Mouse (Mus musculus): ENCODE results near the gene Tbx20.

Tbx20 gene

DNA sequence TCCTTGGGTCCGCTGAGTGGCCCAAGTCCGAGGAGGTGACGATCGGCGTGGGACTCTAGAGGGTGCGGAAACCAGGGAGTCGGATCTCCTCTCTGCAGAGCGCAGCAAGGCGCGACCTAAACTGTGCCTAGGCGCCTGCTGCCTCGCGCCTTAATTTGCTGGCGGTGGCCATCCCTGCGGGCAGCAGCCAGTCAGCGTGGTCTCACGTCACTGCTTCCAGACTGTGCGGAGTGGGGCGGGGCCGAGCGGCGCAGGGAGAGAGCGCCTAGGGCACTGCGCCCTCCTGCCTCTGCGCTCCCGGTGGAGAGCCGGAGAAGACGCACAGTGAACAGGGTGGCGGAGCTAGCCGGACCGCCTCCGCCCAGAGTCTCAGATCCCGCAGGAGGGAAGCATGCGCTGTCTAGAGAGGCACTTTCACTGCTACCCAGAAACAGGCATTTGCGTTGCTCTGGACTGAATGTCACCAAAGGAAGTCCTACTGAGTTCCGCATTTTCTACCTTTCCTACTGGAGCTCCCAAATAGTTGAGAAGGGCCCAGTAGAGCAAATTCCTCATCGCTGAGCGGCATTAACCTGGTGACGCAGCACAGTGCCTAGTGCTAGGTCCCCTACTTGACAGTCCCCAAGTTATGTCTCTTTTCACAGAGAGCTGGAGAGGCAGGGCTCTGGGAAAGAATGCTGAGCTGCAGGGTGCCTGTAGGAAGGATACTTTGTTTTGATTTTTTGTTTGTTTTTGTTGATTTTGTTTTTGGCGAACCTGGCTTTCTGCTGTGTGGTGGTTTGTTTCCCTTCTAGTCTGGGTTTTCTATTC is at the start of gene Tbx20:
TSS of gene Tbx20 (minus strand) at position 144 of the 810 bp plus-strand sequence.
- no peak for DNase-seq

DNA sequence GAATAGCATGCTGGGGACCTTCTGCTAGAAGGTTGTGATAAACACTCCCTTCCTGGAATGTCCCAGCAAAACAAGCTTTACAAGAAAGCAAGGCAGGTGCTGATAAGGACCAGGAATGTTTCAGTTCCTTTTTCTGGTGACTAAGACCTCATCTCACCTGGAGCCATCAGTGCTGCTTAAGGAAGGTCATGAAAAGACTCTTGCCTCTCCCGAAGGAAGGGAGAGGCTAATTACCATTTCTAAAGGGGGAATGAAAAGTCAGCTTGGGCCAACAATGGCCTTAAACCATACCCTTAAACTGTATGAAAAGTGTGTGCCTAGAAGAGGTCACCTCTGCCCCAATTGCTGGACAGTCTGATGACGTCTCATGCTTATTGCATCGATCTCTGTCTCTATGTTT is 44.4 kb upstream of the Tbx20 start:
- DNase-seq, result no peak

GRCm38 (mm10) chr9:24812461-24812860 is 38.4 kb upstream of the Tbx20 start:
- DNase-seq, result no peak

GRCm38 (mm10) chr9:24792110-24792509 is 18.0 kb upstream of the Tbx20 start:
- no peak for DNase-seq

DNA sequence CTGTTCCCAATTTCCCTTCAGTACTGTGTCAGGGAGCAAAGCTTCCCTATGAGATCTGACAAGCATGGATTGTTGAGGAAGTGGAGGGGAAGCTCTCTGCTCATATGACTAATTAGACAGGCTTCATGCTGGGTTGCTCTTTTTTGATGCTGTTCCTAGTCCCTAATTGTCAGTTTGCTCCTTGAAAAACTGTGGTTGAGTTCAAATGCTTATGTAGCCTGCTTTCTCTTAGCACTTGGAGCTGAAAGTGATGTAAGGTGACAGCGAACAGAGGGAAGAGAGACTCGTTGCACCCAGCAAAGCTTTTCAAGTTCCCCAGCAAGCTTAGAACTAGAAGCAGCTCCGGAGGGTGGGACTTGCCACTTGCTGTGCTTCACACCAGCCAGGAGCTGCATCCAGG is 15.3 kb upstream of the Tbx20 start:
- no peak for DNase-seq

- DNase-seq, result no peak
These were observed 8.2 kb upstream of the Tbx20 start for GRCm38 (mm10) chr9:24782338-24782737.

DNA sequence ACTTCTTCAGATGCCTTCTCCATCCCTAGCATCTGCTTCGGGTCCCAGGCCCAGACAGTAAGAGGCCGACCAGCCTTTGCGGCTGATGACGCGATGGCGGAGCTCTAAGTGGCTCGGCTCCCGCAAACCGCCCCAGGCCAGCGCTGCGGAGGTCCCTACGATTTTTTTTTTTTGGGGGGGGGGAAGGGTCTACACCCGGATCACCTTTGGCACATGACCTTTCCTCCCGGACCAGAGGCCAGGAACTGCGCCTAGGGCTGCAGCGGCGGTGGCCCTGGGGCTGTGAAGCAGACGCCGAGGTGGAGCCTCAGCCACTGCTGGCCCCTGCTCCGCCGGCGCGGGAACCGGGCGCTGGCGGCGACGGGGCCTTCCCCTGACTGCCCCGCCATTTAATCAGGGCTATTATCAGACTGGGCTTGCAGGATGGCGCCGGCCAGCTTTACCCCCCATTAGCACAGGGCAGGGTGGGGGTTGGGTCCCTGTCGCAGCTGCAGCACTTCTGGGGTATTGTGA is 6.9 kb upstream of the Tbx20 start:
- DNase-seq, result no peak

DNA sequence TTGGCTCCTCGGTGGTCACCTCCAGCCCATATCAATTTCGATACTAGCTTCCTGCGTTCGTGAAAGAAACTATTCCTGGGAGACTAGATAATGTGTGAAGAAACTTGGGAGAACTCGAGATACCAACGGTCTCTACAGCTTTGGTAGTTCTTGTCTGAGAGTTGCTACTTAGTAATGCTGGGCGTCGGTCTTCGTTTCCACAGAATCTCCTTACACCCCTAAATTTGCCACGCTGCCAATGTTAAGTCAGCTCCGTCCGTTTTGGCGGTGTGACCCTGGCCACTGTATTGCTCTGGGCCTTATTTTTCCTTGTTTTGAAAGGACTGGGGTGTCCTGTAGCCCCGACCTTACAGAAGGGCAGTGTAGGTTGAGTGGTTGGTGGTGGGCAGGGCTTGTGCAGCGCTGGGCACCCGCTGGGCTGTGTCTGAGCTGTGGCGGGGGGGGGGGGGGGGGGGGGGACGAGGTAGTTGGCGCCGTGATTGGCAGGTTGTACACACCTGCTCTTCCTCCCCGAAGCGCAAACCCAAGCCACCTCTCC is 6.4 kb upstream of the Tbx20 start:
- no peak for DNase-seq

GRCm38 (mm10) chr9:24779975-24780374 is 5.9 kb upstream of the Tbx20 start:
- no peak for DNase-seq

GRCm38 (mm10) chr9:24778571-24778970 is 4.5 kb upstream of the Tbx20 start:
- no peak for DNase-seq

GRCm38 (mm10) chr9:24777961-24778360 is 3.9 kb upstream of the Tbx20 start:
- no peak for DNase-seq

DNA sequence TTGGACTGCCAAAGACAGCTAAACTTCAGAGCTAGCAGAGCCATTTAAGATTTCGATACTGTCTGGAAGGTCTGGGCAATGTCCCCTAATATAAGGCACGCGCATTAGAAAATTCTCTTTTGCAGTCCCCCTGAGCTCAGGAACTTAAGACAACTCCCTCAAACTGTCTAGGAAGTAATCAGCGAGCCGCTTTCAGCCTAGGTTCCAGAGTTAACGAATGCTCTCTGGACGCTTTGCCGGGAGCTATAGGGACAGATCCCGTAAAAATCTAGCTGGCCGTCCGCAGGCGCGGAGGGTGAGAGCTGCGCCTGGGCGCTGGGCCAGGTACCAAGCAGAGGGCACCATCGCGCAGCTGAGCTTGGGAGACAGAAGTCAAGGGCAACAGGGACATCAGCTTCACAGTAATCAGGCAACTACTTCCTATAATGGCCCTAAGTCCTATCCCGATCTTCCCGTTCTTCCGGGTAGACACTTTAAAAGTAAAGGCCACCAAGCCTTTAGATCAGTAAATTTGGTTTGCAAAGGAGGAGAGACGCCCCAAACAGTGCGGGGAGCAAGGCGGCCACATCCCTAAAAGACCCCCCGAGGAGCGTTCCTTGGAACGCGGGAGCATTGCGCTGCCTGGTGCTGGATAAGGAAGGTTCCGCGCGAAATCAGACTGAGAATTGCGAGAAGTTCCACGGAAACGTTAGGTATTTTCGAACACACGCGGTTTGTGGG is 3.2 kb upstream of the Tbx20 start:
- DNase-seq, result no peak

DNA sequence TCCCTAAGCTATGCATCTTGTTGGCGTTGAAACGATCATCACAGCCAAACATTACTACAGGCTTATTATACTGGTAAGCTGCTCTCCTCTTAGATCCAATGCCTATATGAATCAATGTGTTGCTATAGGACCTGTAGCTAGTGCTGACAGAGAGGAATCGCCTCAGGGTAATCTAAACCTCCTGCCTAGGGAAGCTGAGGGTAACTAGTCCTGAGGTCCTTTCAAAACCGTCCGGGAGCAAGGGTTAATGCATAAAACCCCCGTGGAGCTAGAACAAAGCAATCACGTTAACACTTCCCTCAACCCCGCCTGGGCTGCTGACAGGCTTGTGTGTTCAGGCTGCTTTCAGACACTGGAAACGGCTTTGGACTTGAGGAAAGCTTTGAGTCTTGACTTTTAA is 2.4 kb upstream of the Tbx20 start:
- DNase-seq, result no peak

- no peak for DNase-seq
These were observed 1.5 kb upstream of the Tbx20 start for GRCm38 (mm10) chr9:24775567-24775966.

DNA sequence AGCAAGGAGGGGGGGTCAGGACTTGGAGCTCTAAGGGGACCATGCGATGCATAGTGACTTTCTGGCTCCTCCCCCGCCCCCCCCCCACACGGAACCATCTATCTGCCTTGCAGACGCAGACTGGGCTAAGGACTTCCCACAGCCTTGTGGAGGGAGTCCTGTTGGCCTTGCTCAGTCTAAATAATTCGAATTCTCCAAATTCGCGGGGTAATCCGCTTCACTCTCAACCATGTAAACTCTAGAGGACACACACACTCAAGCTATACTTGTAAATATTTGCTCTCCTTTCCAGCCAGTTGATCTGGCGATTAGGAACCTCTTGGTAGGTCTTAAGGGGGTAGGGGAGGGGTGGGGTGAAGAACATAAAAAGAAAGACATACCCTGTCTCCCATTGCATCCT is 898 bp upstream of the Tbx20 start:
- DNase-seq, result no peak

GRCm38 (mm10) chr9:24773669-24774068 is 434 bp downstream of the Tbx20 start:
- no peak for DNase-seq

GRCm38 (mm10) chr9:24773171-24773570 is 932 bp downstream of the Tbx20 start:
- DNase-seq, result no peak

- DNase-seq, result no peak
These were observed 1.5 kb downstream of the Tbx20 start for GRCm38 (mm10) chr9:24772431-24773120.

GRCm38 (mm10) chr9:24771713-24772112 is 2.4 kb downstream of the Tbx20 start:
- DNase-seq, result no peak

DNA sequence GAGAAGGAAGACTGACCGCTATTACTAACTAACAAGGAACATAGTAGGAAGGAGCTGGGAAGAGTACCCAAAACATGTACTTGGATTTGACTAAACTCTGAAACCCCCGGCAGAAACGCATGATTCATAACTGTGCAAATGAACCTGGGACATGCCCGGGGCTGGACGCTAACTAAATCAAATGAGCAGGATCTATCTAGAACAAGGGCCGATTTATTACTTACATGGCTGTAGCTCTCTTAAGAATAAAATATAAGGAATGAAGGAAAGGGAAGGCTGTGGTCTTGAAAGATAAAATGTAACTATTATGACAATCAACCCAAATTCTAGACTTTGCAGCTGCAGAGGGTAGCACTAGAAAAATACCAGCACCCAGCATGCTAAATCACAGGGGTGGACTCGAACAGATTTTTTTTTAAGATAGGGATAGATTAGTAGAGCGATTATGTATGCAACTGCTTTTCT is 3.1 kb downstream of the Tbx20 start:
- no peak for DNase-seq

- DNase-seq, result no peak
These were observed 3.8 kb downstream of the Tbx20 start for GRCm38 (mm10) chr9:24770149-24770940.

DNA sequence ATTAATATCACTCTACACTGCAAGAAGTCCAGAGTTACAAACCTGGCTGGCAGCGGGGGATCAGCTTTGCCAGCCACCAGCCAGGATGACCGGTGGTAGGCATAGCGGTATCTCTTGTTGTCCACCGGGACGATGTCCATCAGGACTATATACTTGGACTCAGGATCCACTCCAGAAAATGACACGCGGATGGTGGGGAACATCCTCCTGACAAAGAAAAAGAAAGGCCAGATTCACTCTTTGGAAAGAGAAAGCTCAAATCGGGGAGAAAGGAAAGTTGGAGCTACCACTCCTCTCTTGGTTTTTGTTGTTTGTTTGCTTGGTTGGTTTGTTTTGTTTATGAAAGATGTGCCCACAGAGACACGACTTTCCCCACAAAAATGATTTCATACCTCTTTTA is 4.5 kb downstream of the Tbx20 start:
- DNase-seq, result no peak
